Mouse (Mus musculus) liver, embryonic 13.5 days (tissue): ENCODE measurements around the gene Sel1l2. TPM values are rescaled to one million over a fixed set of nuclear protein-coding genes. Genes with fewer than 3 reads are reported as not detected.
"Not testable (repeated sequence)": the region's sequence is repeated elsewhere in the genome, so short reads cannot be mapped to it uniquely, and the experiment has no call there.

Source experiments
- ATAC-seq: fragments of 200-750 bp; cut with Nextera tagmentation; 2 replicates; pipeline ENCODE4 v1.8.0; 2017; ENCODE audit warnings: low read depth, mild to moderate bottlenecking, moderate number of reproducible peaks, moderate library complexity
- DNase-seq: peaks from one replicate; pipeline ENCODE4 v3.0.0; 2022
- H3K27ac ChIP-seq: fragments of 300-500 bp; sonication (generic); 2 replicates; pipeline ENCODE4 v1.5.1; 2015; ENCODE audit warnings: moderate library complexity, mild to moderate bottlenecking, inconsistent platforms
- H3K27me3 ChIP-seq: fragments of 300-500 bp; sonication (generic); 2 replicates; pipeline ENCODE4 v1.6.1; 2015; ENCODE audit warnings: mild to moderate bottlenecking, inconsistent platforms
- H3K36me3 ChIP-seq: fragments of 300-500 bp; sonication (generic); 2 replicates; pipeline ENCODE4 v1.6.1; 2015; ENCODE audit warnings: mild to moderate bottlenecking, inconsistent platforms
- H3K4me1 ChIP-seq: fragments of 300-500 bp; sonication (generic); replicated peaks from 2 replicates; pipeline ENCODE4 v1.6.1; 2015; ENCODE audit warnings: inconsistent platforms
- H3K4me2 ChIP-seq: fragments of 300-500 bp; sonication (generic); 2 replicates; pipeline ENCODE4 v1.6.1; 2015; ENCODE audit warnings: inconsistent platforms, mild to moderate bottlenecking, moderate library complexity
- H3K4me3 ChIP-seq: fragments of 300-500 bp; sonication (generic); replicated peaks from 2 replicates; pipeline ENCODE4 v1.5.1; 2015; ENCODE audit warnings: mild to moderate bottlenecking, inconsistent platforms
- H3K9ac ChIP-seq: fragments of 300-500 bp; sonication (generic); 2 replicates; pipeline ENCODE4 v1.6.1; 2015; ENCODE audit warnings: mild to moderate bottlenecking, inconsistent platforms
- H3K9me3 ChIP-seq: fragments of 300-500 bp; sonication (generic); replicated peaks from 2 replicates; pipeline ENCODE4 v1.6.1; 2016; ENCODE audit warnings: inconsistent platforms
- WGBS: fragments of 180-500 bp; shearing (Covaris S2); methylation state at CpG from one replicate; pipeline ENCODE4 v1.1.7; 2015; ENCODE audit not compliant: insufficient replicate concordance; 5-methylcytosine and 5-hydroxymethylcytosine counted together
- polyA plus RNA-seq: library from polyadenylated mRNA; unstranded; fragments of >200 nt; fragmentation: Nextera tagmentation; extraction: Ambion mirVana; gene quantifications from 2 replicates; pipeline ENCODE4 v1.2.1, GENCODE M21; 2015

Sel1l2 gene
- polyA plus RNA-seq, 1 experiment from 2014 or later: not detected

GRCm38 (mm10) chr2:140214519-140215027 is 174.9 kb downstream of the Sel1l2 start:
- no peak overlapping the region for H3K9ac ChIP-seq
- no peaks in the 10 kb centered on the region for H3K9me3 ChIP-seq
- H3K4me3 ChIP-seq: no peak overlapping the region
- H3K4me2 ChIP-seq: no peak overlapping the region
- no peaks in the 10 kb centered on the region for H3K27me3 ChIP-seq
- ATAC-seq (no peak), DNase-seq (no peak)
- no peak overlapping the region for H3K27ac ChIP-seq
- 70% methylated on average over 4 of the region's 4 CpGs for WGBS
- H3K4me1 ChIP-seq: no peaks in the 10 kb centered on the region
- H3K36me3 ChIP-seq: no peaks in the 10 kb centered on the region

GRCm38 (mm10) chr2:140203756-140204155 is 185.8 kb downstream of the Sel1l2 start:
- peaks cover 14% of the 10 kb centered on the region for H3K36me3 ChIP-seq
- H3K27me3 ChIP-seq: no peaks in the 10 kb centered on the region
- no peak overlapping the region for H3K4me3 ChIP-seq
- H3K9ac ChIP-seq: no peak overlapping the region
- ATAC-seq (no peak), DNase-seq (no peak)
- no peak overlapping the region for H3K4me2 ChIP-seq
- 83% methylated on average over 7 of the region's 7 CpGs for WGBS
- H3K27ac ChIP-seq: no peak overlapping the region
- no peaks in the 10 kb centered on the region for H3K9me3 ChIP-seq
- no peaks in the 10 kb centered on the region for H3K4me1 ChIP-seq

- WGBS: 38% methylated on average over 5 of the region's 5 CpGs
- Histone ChIP-seq H3K27ac (no peak overlapping the region), H3K36me3 (peaks cover 19% of the 10 kb centered on the region), H3K4me2 (no peak overlapping the region), H3K9ac (no peak overlapping the region), H3K27me3 (no peaks in the 10 kb centered on the region), H3K4me1 (no peaks in the 10 kb centered on the region), H3K9me3 (no peaks in the 10 kb centered on the region), H3K4me3 (no peak overlapping the region)
- DNase-seq (no peak), ATAC-seq (peak; percentile 69)
Observed at GRCm38 (mm10) chr2:140202573-140202972, 186.9 kb downstream of the Sel1l2 start.

- Histone ChIP-seq H3K4me1 (no peaks in the 10 kb centered on the region), H3K36me3 (peaks cover 22% of the 10 kb centered on the region), H3K27ac (no peak overlapping the region), H3K9ac (no peak overlapping the region), H3K27me3 (no peaks in the 10 kb centered on the region), H3K9me3 (no peaks in the 10 kb centered on the region), H3K4me2 (no peak overlapping the region), H3K4me3 (no peak overlapping the region)
- ATAC-seq: no peak
- 63% methylated on average over 2 of the region's 2 CpGs for WGBS
- DNase-seq: no peak
Observed at GRCm38 (mm10) chr2:140200713-140201112, 188.8 kb downstream of the Sel1l2 start.

GRCm38 (mm10) chr2:140185685-140186210 is 203.8 kb downstream of the Sel1l2 start:
- H3K4me1 ChIP-seq, ATAC-seq, H3K4me2 ChIP-seq, H3K27ac ChIP-seq, H3K9ac ChIP-seq, H3K4me3 ChIP-seq, H3K9me3 ChIP-seq, H3K27me3 ChIP-seq, DNase-seq: not testable (repeated sequence)
- WGBS: 78% methylated on average over 3 of the region's 3 CpGs
- peaks cover 16% of the 10 kb centered on the region for H3K36me3 ChIP-seq

Other genes starting within 250 kb of the Sel1l2 start
- gene Gm17374, start 237.7 kb downstream of the Sel1l2 start, polyA plus RNA-seq: not detected in 2 replicates
- gene Esf1, start 219.1 kb downstream of the Sel1l2 start, polyA plus RNA-seq: 15.8 and 19.1 TPM in 2 replicates
- gene Ndufaf5, start 219.1 kb downstream of the Sel1l2 start, polyA plus RNA-seq: 11.4 and 12.4 TPM in 2 replicates
- 11.5 and 11.8 TPM in 2 replicates for gene Macrod2, start 5.6 kb upstream of the Sel1l2 start, polyA plus RNA-seq